Mouse (Mus musculus) myocyte (in vitro differentiated cells): ENCODE results near the gene Tuba3b. TPM values are rescaled to one million over a fixed set of nuclear protein-coding genes. Genes with fewer than 3 reads are reported as not detected.

Experiments used
- H3K27me3 ChIP-seq: one replicate; pipeline ENCODE4 v1.6.1; 2011; ENCODE audit not compliant: control insufficient read depth, insufficient read depth, insufficient read length
- H3K36me3 ChIP-seq: one replicate; pipeline ENCODE4 v1.6.1; 2011; ENCODE audit not compliant: control insufficient read depth, insufficient read depth
- H3K4me2 ChIP-seq: one replicate; pipeline ENCODE4 v1.6.1; 2011; ENCODE audit warnings: low read depth, control low read depth
- H3K4me3 ChIP-seq: one replicate; pipeline ENCODE4 v1.5.1; 2011; ENCODE audit warnings: mild to moderate bottlenecking, control low read depth, moderate library complexity
- H3K79me2 ChIP-seq: one replicate; pipeline ENCODE4 v1.6.1; 2011; ENCODE audit not compliant: control insufficient read depth, insufficient read depth
- H3ac ChIP-seq: one replicate; pipeline ENCODE4 v1.6.1; 2011; ENCODE audit not compliant: control insufficient read depth, insufficient read length
- CEBPB ChIP-seq: IDR thresholded peaks from 2 replicates; pipeline ENCODE4 v1.6.1; 2011; ENCODE audit warnings: mild to moderate bottlenecking, moderate library complexity; ENCODE audit not compliant: poor library complexity, insufficient read depth, severe bottlenecking
- E2F4 ChIP-seq: IDR thresholded peaks from one replicate; pipeline ENCODE4 v1.6.1; 2011; ENCODE audit warnings: mild to moderate bottlenecking, control low read depth, moderate library complexity; ENCODE audit not compliant: insufficient read depth
- MAX ChIP-seq: IDR thresholded peaks from one replicate; pipeline ENCODE4 v1.6.1; 2011; ENCODE audit warnings: low read depth, mild to moderate bottlenecking, control low read depth
- MYOD1 ChIP-seq, 3 experiments: IDR thresholded peaks; one replicate each; pipeline ENCODE4 v1.6.1; 2011; ENCODE audit warnings: control low read depth in 2 of 3, low read depth in 2 of 3, mild to moderate bottlenecking in 2 of 3, moderate library complexity in 1 of 3; ENCODE audit not compliant: insufficient read length in 2 of 3, control insufficient read depth in 1 of 3
- MYOG ChIP-seq, 3 experiments: IDR thresholded peaks; one replicate each; pipeline ENCODE4 v1.6.1; 2011; ENCODE audit warnings: control low read depth in 2 of 3, low read depth in 2 of 3, mild to moderate bottlenecking in 2 of 3; ENCODE audit not compliant: insufficient read length in 2 of 3, control insufficient read depth in 1 of 3, insufficient read depth in 1 of 3
- POLR2A ChIP-seq: IDR thresholded peaks from one replicate; pipeline ENCODE4 v1.6.1; 2011; ENCODE audit warnings: low read depth, mild to moderate bottlenecking, control low read depth, moderate library complexity; ENCODE audit not compliant: insufficient read length
- POLR2AphosphoS2 ChIP-seq: IDR thresholded peaks from one replicate; pipeline ENCODE4 v1.6.1; 2011; ENCODE audit warnings: low read depth, control low read depth; ENCODE audit not compliant: insufficient read length
- REST ChIP-seq: IDR thresholded peaks from one replicate; pipeline ENCODE4 v1.6.1; 2011; ENCODE audit warnings: mild to moderate bottlenecking, control low read depth, moderate library complexity; ENCODE audit not compliant: insufficient read depth, insufficient read length
- SRF ChIP-seq: IDR thresholded peaks from one replicate; pipeline ENCODE4 v1.6.1; 2011; ENCODE audit warnings: low read depth; ENCODE audit not compliant: control insufficient read depth, insufficient read length
- TCF12 ChIP-seq: IDR thresholded peaks from one replicate; pipeline ENCODE4 v1.6.1; 2011; ENCODE audit warnings: mild to moderate bottlenecking, control low read depth; ENCODE audit not compliant: poor library complexity, insufficient read depth, severe bottlenecking
- TCF3 ChIP-seq: IDR thresholded peaks from one replicate; pipeline ENCODE4 v1.6.1; 2011; ENCODE audit warnings: low read depth, control low read depth; ENCODE audit not compliant: insufficient read length
- USF1 ChIP-seq: IDR thresholded peaks from one replicate; pipeline ENCODE4 v1.6.1; 2011; ENCODE audit warnings: low read depth, mild to moderate bottlenecking, control low read depth, moderate library complexity
- polyA plus RNA-seq: library from polyadenylated mRNA; unstranded; fragments of >200 nt; fragmentation: generic; extraction: Trizol; gene quantifications from one replicate; pipeline ENCODE4 v1.2.1, GENCODE M21; 2012; ENCODE audit warnings: missing spikeins

Tuba3b gene
- polyA plus RNA-seq, 1 experiment: not detected

- H3ac ChIP-seq: no peak overlapping the region
- H3K27me3 ChIP-seq: no peaks in the 10 kb centered on the region
- no peak for TF ChIP-seq POLR2A
These were observed 38.1 kb downstream of the Tuba3b start for GRCm38 (mm10) chr6:145653626-145654025.

GRCm38 (mm10) chr6:145654062-145654836 lies 38.7 kb downstream of the Tuba3b start:
- H3K4me3 ChIP-seq: no peak overlapping the region
- H3ac ChIP-seq: no peak overlapping the region
- no peaks in the 10 kb centered on the region for H3K79me2 ChIP-seq
- no peaks in the 10 kb centered on the region for H3K36me3 ChIP-seq
- H3K27me3 ChIP-seq: peaks cover 3% of the 10 kb centered on the region
- TF ChIP-seq USF1: no peak
- no peak for TF ChIP-seq POLR2A
- no peak for TF ChIP-seq MYOG (IDR thresholded peaks at IDR 0.05; ENCODE audit: control insufficient read depth in 1 of 3, insufficient read depth in 1 of 3, insufficient read length in 2 of 3, low read depth in 2 of 3)
- TF ChIP-seq POLR2AphosphoS2: no peak
- no peak for TF ChIP-seq SRF
- no peak for TF ChIP-seq TCF12
- no peak for TF ChIP-seq REST
- no peak for TF ChIP-seq MYOD1 (IDR thresholded peaks at IDR 0.05; ENCODE audit: control insufficient read depth in 1 of 3, insufficient read length in 2 of 3, low read depth in 2 of 3)
- TF ChIP-seq CEBPB: no peak
- no peak for TF ChIP-seq E2F4
- TF ChIP-seq MAX: no peak
- no peak for TF ChIP-seq TCF3
- no peak overlapping the region for H3K4me2 ChIP-seq

More at GRCm38 (mm10) chr6:145653626-145654025, 38.1 kb downstream of the Tuba3b start:
- Histone ChIP-seq H3K4me3 (no peak overlapping the region), H3K4me2 (no peak overlapping the region), H3K36me3 (no peaks in the 10 kb centered on the region), H3K79me2 (no peaks in the 10 kb centered on the region)

GRCm38 (mm10) chr6:145655678-145656077 lies 40.1 kb downstream of the Tuba3b start:
- TF ChIP-seq TCF3: no peak
- TF ChIP-seq MYOD1 (IDR thresholded peaks at IDR 0.05; ENCODE audit: control insufficient read depth in 1 of 3, insufficient read length in 2 of 3, low read depth in 2 of 3): no peak
- TF ChIP-seq SRF: no peak
- no peak for TF ChIP-seq USF1
- no peak for TF ChIP-seq TCF12
- no peak for TF ChIP-seq POLR2AphosphoS2
- no peak for TF ChIP-seq REST
- TF ChIP-seq MAX: no peak
- no peak for TF ChIP-seq CEBPB
- no peak for TF ChIP-seq POLR2A
- TF ChIP-seq MYOG (IDR thresholded peaks at IDR 0.05; ENCODE audit: control insufficient read depth in 1 of 3, insufficient read depth in 1 of 3, insufficient read length in 2 of 3, low read depth in 2 of 3): no peak
- TF ChIP-seq E2F4: no peak

GRCm38 (mm10) chr6:145656740-145657591 lies 41.4 kb downstream of the Tuba3b start:
- no peaks in the 10 kb centered on the region for H3K36me3 ChIP-seq
- no peak overlapping the region for H3ac ChIP-seq
- peaks cover 3% of the 10 kb centered on the region for H3K27me3 ChIP-seq
- TF ChIP-seq MAX (no peak), MYOD1 (IDR thresholded peaks at IDR 0.05; ENCODE audit: control insufficient read depth in 1 of 3, insufficient read length in 2 of 3, low read depth in 2 of 3) (no peak), USF1 (no peak), REST (no peak), MYOG (IDR thresholded peaks at IDR 0.05; ENCODE audit: control insufficient read depth in 1 of 3, insufficient read depth in 1 of 3, insufficient read length in 2 of 3, low read depth in 2 of 3) (no peak), TCF3 (no peak), POLR2A (no peak), TCF12 (no peak), POLR2AphosphoS2 (no peak), CEBPB (no peak), E2F4 (no peak), SRF (no peak)
- no peak overlapping the region for H3K4me2 ChIP-seq
- H3K79me2 ChIP-seq: no peaks in the 10 kb centered on the region
- no peak overlapping the region for H3K4me3 ChIP-seq

More at GRCm38 (mm10) chr6:145655678-145656077, 40.1 kb downstream of the Tuba3b start:
- Histone ChIP-seq H3K79me2 (no peaks in the 10 kb centered on the region), H3K27me3 (peaks cover 3% of the 10 kb centered on the region), H3K36me3 (no peaks in the 10 kb centered on the region), H3ac (no peak overlapping the region), H3K4me3 (no peak overlapping the region), H3K4me2 (no peak overlapping the region)

- no peak overlapping the region for H3ac ChIP-seq
- TF ChIP-seq POLR2AphosphoS2 (no peak), MYOG (IDR thresholded peaks at IDR 0.05; ENCODE audit: control insufficient read depth in 1 of 3, insufficient read depth in 1 of 3, insufficient read length in 2 of 3, low read depth in 2 of 3) (no peak), MAX (no peak), TCF3 (no peak), MYOD1 (IDR thresholded peaks at IDR 0.05; ENCODE audit: control insufficient read depth in 1 of 3, insufficient read length in 2 of 3, low read depth in 2 of 3) (no peak), USF1 (no peak), REST (no peak)
- no peaks in the 10 kb centered on the region for H3K79me2 ChIP-seq
- peaks cover 3% of the 10 kb centered on the region for H3K27me3 ChIP-seq
- no peak overlapping the region for H3K4me3 ChIP-seq
- no peak overlapping the region for H3K4me2 ChIP-seq
- H3K36me3 ChIP-seq: no peaks in the 10 kb centered on the region
These were observed 43.6 kb downstream of the Tuba3b start for GRCm38 (mm10) chr6:145659116-145659515.
